Mouse (Mus musculus): ENCODE measurements at regions not wholly inside any gene's neighbourhood (a gene's known extent, or its start where the extent isn't known, plus 50 kb on each side); places are given as distances from the start of the nearest gene placed in this dataset.

GRCm38 (mm10) chr3:133987681-133988080 lies 248.6 kb upstream of the Cxxc4 start:
- H3K4me3 ChIP-seq (ENCODE audit: insufficient read depth, poor library complexity, severe bottlenecking), result no peak overlapping the region
- H3ac ChIP-seq (ENCODE audit: control insufficient read depth, insufficient read length, low read depth), result no peak overlapping the region
- H3K79me3 ChIP-seq (ENCODE audit: low read depth), result no peaks in the 10 kb centered on the region
- H3K27me3 ChIP-seq (ENCODE audit: control insufficient read depth, insufficient read depth, insufficient read length), result no peaks in the 10 kb centered on the region
- H3K79me2 ChIP-seq (ENCODE audit: control insufficient read depth, insufficient read depth), result no peaks in the 10 kb centered on the region
- TF ChIP-seq FOSL1 (IDR thresholded peaks at IDR 0.05; ENCODE audit: insufficient read depth, low read length, poor library complexity, severe bottlenecking) (no peak), MYOD1 (IDR thresholded peaks at IDR 0.05; ENCODE audit: control insufficient read depth, insufficient read length, low read depth) (no peak), CTCF (IDR thresholded peaks at IDR 0.05; ENCODE audit: control insufficient read depth, insufficient read depth, insufficient read length) (no peak), MAX (IDR thresholded peaks at IDR 0.05) (no peak), USF1 (IDR thresholded peaks at IDR 0.05; ENCODE audit: low read depth) (no peak), CEBPB (IDR thresholded peaks at IDR 0.05; ENCODE audit: low read depth) (no peak), MYOG (IDR thresholded peaks at IDR 0.05; ENCODE audit: control insufficient read depth, extremely low read depth, insufficient read length) (no peak)
- no peaks in the 10 kb centered on the region for H3K36me3 ChIP-seq (ENCODE audit: control insufficient read depth, insufficient read depth)

DNA sequence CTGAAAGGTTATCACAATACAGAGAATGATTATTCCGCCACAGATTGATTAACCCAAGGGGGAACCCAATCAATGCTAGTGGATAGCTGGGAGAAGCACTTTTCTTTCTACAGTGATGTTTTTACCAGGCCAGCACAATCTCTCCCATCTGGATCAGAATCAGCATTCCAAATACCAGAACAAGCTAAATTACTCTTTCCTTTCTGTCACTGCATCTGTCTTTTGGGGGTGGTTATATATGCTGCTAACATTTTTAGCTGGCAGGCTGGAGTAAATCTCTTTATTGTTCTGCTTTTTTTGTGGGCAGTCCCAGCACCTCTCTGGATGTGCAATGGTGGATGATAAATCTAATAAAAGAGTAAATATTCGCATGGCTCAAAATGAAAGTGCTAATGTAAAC lies 242.3 kb upstream of the Cxxc4 start:
- Histone ChIP-seq H3K27me3 (ENCODE audit: control insufficient read depth, insufficient read depth, insufficient read length) (no peaks in the 10 kb centered on the region), H3K79me3 (ENCODE audit: low read depth) (no peaks in the 10 kb centered on the region), H3K36me3 (ENCODE audit: control insufficient read depth, insufficient read depth) (no peaks in the 10 kb centered on the region), H3ac (ENCODE audit: control insufficient read depth, insufficient read length, low read depth) (no peak overlapping the region), H3K4me3 (ENCODE audit: insufficient read depth, poor library complexity, severe bottlenecking) (no peak overlapping the region), H3K79me2 (ENCODE audit: control insufficient read depth, insufficient read depth) (no peaks in the 10 kb centered on the region)
- TF ChIP-seq MYOG (IDR thresholded peaks at IDR 0.05; ENCODE audit: control insufficient read depth, extremely low read depth, insufficient read length), result no peak
- TF ChIP-seq USF1 (IDR thresholded peaks at IDR 0.05; ENCODE audit: low read depth), result no peak
- TF ChIP-seq MAX (IDR thresholded peaks at IDR 0.05), result no peak
- no peak for TF ChIP-seq FOSL1 (IDR thresholded peaks at IDR 0.05; ENCODE audit: insufficient read depth, low read length, poor library complexity, severe bottlenecking)
- TF ChIP-seq CEBPB (IDR thresholded peaks at IDR 0.05; ENCODE audit: low read depth), result no peak
- TF ChIP-seq MYOD1 (IDR thresholded peaks at IDR 0.05; ENCODE audit: control insufficient read depth, insufficient read length, low read depth), result no peak
- no peak for TF ChIP-seq CTCF (IDR thresholded peaks at IDR 0.05; ENCODE audit: control insufficient read depth, insufficient read depth, insufficient read length)

GRCm38 (mm10) chr3:133999965-134000364 lies 236.3 kb upstream of the Cxxc4 start:
- Histone ChIP-seq H3K4me3 (ENCODE audit: insufficient read depth, poor library complexity, severe bottlenecking) (no peak overlapping the region), H3K79me3 (ENCODE audit: low read depth) (no peaks in the 10 kb centered on the region), H3ac (ENCODE audit: control insufficient read depth, insufficient read length, low read depth) (no peak overlapping the region), H3K36me3 (ENCODE audit: control insufficient read depth, insufficient read depth) (no peaks in the 10 kb centered on the region), H3K79me2 (ENCODE audit: control insufficient read depth, insufficient read depth) (no peaks in the 10 kb centered on the region), H3K27me3 (ENCODE audit: control insufficient read depth, insufficient read depth, insufficient read length) (no peaks in the 10 kb centered on the region)
- TF ChIP-seq FOSL1 (IDR thresholded peaks at IDR 0.05; ENCODE audit: insufficient read depth, low read length, poor library complexity, severe bottlenecking) (no peak), CTCF (IDR thresholded peaks at IDR 0.05; ENCODE audit: control insufficient read depth, insufficient read depth, insufficient read length) (no peak), MYOD1 (IDR thresholded peaks at IDR 0.05; ENCODE audit: control insufficient read depth, insufficient read length, low read depth) (no peak), USF1 (IDR thresholded peaks at IDR 0.05; ENCODE audit: low read depth) (no peak), MYOG (IDR thresholded peaks at IDR 0.05; ENCODE audit: control insufficient read depth, extremely low read depth, insufficient read length) (no peak), MAX (IDR thresholded peaks at IDR 0.05) (no peak), CEBPB (IDR thresholded peaks at IDR 0.05; ENCODE audit: low read depth) (no peak)

DNA sequence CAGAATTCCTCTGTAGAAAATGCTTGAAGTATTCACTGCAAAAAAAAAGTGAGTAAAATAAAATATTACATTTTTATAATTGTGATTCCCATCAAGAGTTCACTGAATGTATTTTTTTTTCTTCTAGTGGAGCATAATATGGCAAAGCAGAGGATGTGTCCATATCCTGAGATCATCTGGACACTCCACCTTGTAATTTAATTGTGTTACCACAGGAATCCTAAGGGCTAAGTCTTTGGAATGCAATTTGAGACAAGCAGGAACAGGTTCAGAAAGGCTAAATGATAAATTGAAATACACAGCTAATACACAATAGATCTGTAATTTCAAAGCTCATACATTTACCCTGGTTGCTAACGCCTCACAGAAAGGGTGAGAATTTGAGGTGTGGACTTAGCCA lies 235.7 kb upstream of the Cxxc4 start:
- H3K27me3 ChIP-seq (ENCODE audit: control insufficient read depth, insufficient read depth, insufficient read length), result no peaks in the 10 kb centered on the region
- no peak for TF ChIP-seq FOSL1 (IDR thresholded peaks at IDR 0.05; ENCODE audit: insufficient read depth, low read length, poor library complexity, severe bottlenecking)
- no peak for TF ChIP-seq MYOG (IDR thresholded peaks at IDR 0.05; ENCODE audit: control insufficient read depth, extremely low read depth, insufficient read length)
- TF ChIP-seq MAX (IDR thresholded peaks at IDR 0.05), result no peak
- no peak for TF ChIP-seq CTCF (IDR thresholded peaks at IDR 0.05; ENCODE audit: control insufficient read depth, insufficient read depth, insufficient read length)
- no peak for TF ChIP-seq USF1 (IDR thresholded peaks at IDR 0.05; ENCODE audit: low read depth)
- TF ChIP-seq MYOD1 (IDR thresholded peaks at IDR 0.05; ENCODE audit: control insufficient read depth, insufficient read length, low read depth), result no peak
- TF ChIP-seq CEBPB (IDR thresholded peaks at IDR 0.05; ENCODE audit: low read depth), result no peak

DNA sequence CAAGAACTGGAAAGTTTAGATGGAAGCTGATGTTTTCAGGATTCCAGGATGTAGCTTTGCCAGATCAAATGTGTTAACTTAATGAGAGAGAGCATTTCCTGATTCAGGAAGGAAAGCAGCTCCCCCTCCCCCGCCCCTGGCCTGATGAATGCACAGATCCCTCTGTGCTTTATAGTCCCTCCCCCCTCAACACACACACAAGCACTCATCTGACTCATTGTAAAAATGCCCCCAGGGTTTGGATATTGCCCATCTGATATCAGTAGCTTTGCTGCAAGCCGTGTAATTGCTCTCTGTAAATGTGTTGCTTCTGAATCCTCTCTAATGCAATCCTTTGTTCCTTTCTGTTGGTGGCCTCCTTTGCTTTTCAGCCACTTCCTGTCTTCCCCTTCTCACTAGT lies 221.5 kb upstream of the Cxxc4 start:
- Histone ChIP-seq H3K4me3 (ENCODE audit: insufficient read depth, poor library complexity, severe bottlenecking) (no peak overlapping the region), H3K79me3 (ENCODE audit: low read depth) (no peaks in the 10 kb centered on the region), H3K27me3 (ENCODE audit: control insufficient read depth, insufficient read depth, insufficient read length) (no peaks in the 10 kb centered on the region), H3K36me3 (ENCODE audit: control insufficient read depth, insufficient read depth) (no peaks in the 10 kb centered on the region), H3ac (ENCODE audit: control insufficient read depth, insufficient read length, low read depth) (no peak overlapping the region), H3K79me2 (ENCODE audit: control insufficient read depth, insufficient read depth) (no peaks in the 10 kb centered on the region)
- TF ChIP-seq USF1 (IDR thresholded peaks at IDR 0.05; ENCODE audit: low read depth) (no peak), CTCF (IDR thresholded peaks at IDR 0.05; ENCODE audit: control insufficient read depth, insufficient read depth, insufficient read length) (no peak), MYOD1 (IDR thresholded peaks at IDR 0.05; ENCODE audit: control insufficient read depth, insufficient read length, low read depth) (no peak), FOSL1 (IDR thresholded peaks at IDR 0.05; ENCODE audit: insufficient read depth, low read length, poor library complexity, severe bottlenecking) (no peak), MAX (IDR thresholded peaks at IDR 0.05) (no peak), MYOG (IDR thresholded peaks at IDR 0.05; ENCODE audit: control insufficient read depth, extremely low read depth, insufficient read length) (no peak), CEBPB (IDR thresholded peaks at IDR 0.05; ENCODE audit: low read depth) (no peak)

More for the DNA sequence above, 235.7 kb upstream of the Cxxc4 start:
- H3K36me3 ChIP-seq (ENCODE audit: control insufficient read depth, insufficient read depth), result no peaks in the 10 kb centered on the region
- no peak overlapping the region for H3K4me3 ChIP-seq (ENCODE audit: insufficient read depth, poor library complexity, severe bottlenecking)
- no peak overlapping the region for H3ac ChIP-seq (ENCODE audit: control insufficient read depth, insufficient read length, low read depth)
- H3K79me3 ChIP-seq (ENCODE audit: low read depth), result no peaks in the 10 kb centered on the region
- H3K79me2 ChIP-seq (ENCODE audit: control insufficient read depth, insufficient read depth), result no peaks in the 10 kb centered on the region

DNA sequence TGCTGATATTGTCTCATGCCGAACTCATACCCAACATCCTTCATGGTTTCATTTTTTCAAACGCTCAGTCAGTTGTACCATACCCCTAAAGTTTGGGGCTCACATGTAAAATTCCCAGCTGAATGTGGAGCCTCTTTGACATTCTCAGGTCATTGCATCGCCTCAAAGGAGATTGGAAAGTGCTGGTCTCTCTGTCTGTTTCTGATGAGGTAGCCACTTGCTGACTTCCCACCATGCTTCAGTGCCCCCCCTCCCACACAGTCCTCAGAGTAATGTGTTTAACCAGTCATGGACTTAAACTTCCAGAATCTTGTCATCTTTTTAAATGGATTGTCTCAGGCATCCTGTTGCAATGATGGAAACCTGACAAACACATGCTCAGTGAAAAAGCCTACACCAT lies 220.9 kb upstream of the Cxxc4 start:
- TF ChIP-seq USF1 (IDR thresholded peaks at IDR 0.05; ENCODE audit: low read depth) (no peak), MYOD1 (IDR thresholded peaks at IDR 0.05; ENCODE audit: control insufficient read depth, insufficient read length, low read depth) (no peak), CTCF (IDR thresholded peaks at IDR 0.05; ENCODE audit: control insufficient read depth, insufficient read depth, insufficient read length) (no peak), MYOG (IDR thresholded peaks at IDR 0.05; ENCODE audit: control insufficient read depth, extremely low read depth, insufficient read length) (no peak), CEBPB (IDR thresholded peaks at IDR 0.05; ENCODE audit: low read depth) (no peak), FOSL1 (IDR thresholded peaks at IDR 0.05; ENCODE audit: insufficient read depth, low read length, poor library complexity, severe bottlenecking) (no peak)
- H3K79me3 ChIP-seq (ENCODE audit: low read depth), result no peaks in the 10 kb centered on the region
- no peaks in the 10 kb centered on the region for H3K36me3 ChIP-seq (ENCODE audit: control insufficient read depth, insufficient read depth)
- no peaks in the 10 kb centered on the region for H3K79me2 ChIP-seq (ENCODE audit: control insufficient read depth, insufficient read depth)
- H3K27me3 ChIP-seq (ENCODE audit: control insufficient read depth, insufficient read depth, insufficient read length), result no peaks in the 10 kb centered on the region
- no peak overlapping the region for H3K4me3 ChIP-seq (ENCODE audit: insufficient read depth, poor library complexity, severe bottlenecking)
- no peak overlapping the region for H3ac ChIP-seq (ENCODE audit: control insufficient read depth, insufficient read length, low read depth)
